Mouse (Mus musculus): ENCODE data around the gene Lfng. TPM values are rescaled to one million over a fixed set of nuclear protein-coding genes. Genes with fewer than 3 reads are reported as not detected.

Lfng gene
- total RNA-seq, 2 experiments from 2014 or later: 7.1 to 9.0 TPM

GRCm38 (mm10) chr5:140662741-140663592, 55.8 kb downstream of the Lfng start:
- no peak for DNase-seq

GRCm38 (mm10) chr5:140663621-140664180, 56.6 kb downstream of the Lfng start:
- DNase-seq: peak; percentile 77

Other genes starting within 250 kb of the Lfng start
- 10 to 100 TPM; 11.6 to 16.1 TPM for gene Snx8, start 218.1 kb upstream of the Lfng start, total RNA-seq (2021)
- gene Eif3b, start 188.0 kb upstream of the Lfng start, total RNA-seq (2021): 10 to 100 TPM; 96.5 to 98.6 TPM
- gene Gm4869, start 161.7 kb upstream of the Lfng start, total RNA-seq (2021): not detected
- 10 to 100 TPM in 1 of 2 experiments, 1 to 10 TPM in 1; 9.6 to 14.5 TPM for gene Chst12, start 101.8 kb upstream of the Lfng start, total RNA-seq (2021)
- not detected for gene Grifin, start 42.2 kb upstream of the Lfng start, total RNA-seq (2021)
- 10 to 100 TPM; 33.4 to 42.5 TPM for gene Ttyh3, start 41.7 kb downstream of the Lfng start, total RNA-seq (2021)
- gene Iqce, start 95.1 kb downstream of the Lfng start, total RNA-seq (2021): 1 to 10 TPM; 8.3 to 9.0 TPM
- 1 to 10 TPM; 8.9 to 9.4 TPM for gene Brat1, start 97.7 kb downstream of the Lfng start, total RNA-seq (2021)
- 1 to 10 TPM in 1 of 2 experiments, under 1 TPM in 1; 0.45 to 1.1 TPM for gene Amz1, start 116.8 kb downstream of the Lfng start, total RNA-seq (2021)
- 10 to 100 TPM; 38.2 to 42.4 TPM for gene Gna12, start 223.1 kb downstream of the Lfng start, total RNA-seq (2021)

Measured in gastrocnemius, postnatal 10 days (tissue).